ENCODE assay signal across 21 mouse cellular contexts in the genomic region with DNA sequence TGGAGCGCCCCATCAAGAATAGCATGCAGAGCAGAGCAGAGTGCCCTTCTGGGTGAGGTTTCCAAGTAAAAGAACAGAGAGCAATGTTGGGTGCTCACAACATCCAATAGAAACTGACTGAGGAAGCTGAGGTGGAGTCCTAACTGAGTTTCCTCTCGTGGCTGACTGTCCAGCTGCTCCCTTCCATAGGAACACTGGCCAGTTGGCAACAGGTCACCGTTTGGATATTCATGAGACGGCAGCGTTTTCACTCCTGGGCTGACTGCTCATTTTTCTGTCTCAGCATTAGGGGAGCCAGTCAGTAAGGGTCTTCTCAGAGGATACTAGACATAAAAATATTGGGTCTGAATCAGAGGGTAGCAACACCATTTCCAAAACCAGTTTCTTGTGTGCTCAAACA. TPM values are rescaled to one million over a fixed set of nuclear protein-coding genes. Genes with fewer than 3 reads are reported as not detected.
DNase-seq lines count a peak whose midpoint lies in the region; ATAC-seq and TF ChIP-seq lines count a peak whose summit lies in the region.
"Had no signal": no experiment of that assay in that cellular context is flagged by ENCODE, and none has a peak within 500 bp of the region (broad histone marks: within the 10 kb centered on the region; RNA-seq: fewer than 3 reads in every experiment).

No protein-coding gene starts in this region.

- H3K4me3 ChIP-seq in layer of hippocampus, adult 2 months: no peak overlapping the region
- no peak overlapping the region for H3K4me3 ChIP-seq in stomach, postnatal 0 days (ENCODE audit: low read depth, low read length)
- H3K4me3 ChIP-seq: embryonic facial prominence, embryonic 12.5 days; erythroblast, embryonic 14.5 days; forebrain, embryonic 13.5 days; stomach, embryonic 15.5 days had no signal

- no peaks in the 10 kb centered on the region for H3K4me1 ChIP-seq in stomach, postnatal 0 days (replicated peaks; ENCODE audit: control insufficient read depth, insufficient read depth)

- TF ChIP-seq EP300 in stomach, postnatal 0 days (optimal IDR thresholded peaks at IDR 0.05): no peak

- H3K27me3 ChIP-seq in stomach, postnatal 0 days (ENCODE audit: control insufficient read depth, insufficient read depth, low read length): no peaks in the 10 kb centered on the region
- H3K27me3 ChIP-seq: embryonic facial prominence, embryonic 12.5 days; forebrain, embryonic 13.5 days; stomach, embryonic 15.5 days had no signal

- WGBS in stomach, postnatal 0 days: 71% methylated on average over 5 of the region's 5 CpGs

- no peak overlapping the region for H3K4me2 ChIP-seq in stomach, postnatal 0 days (replicated peaks; ENCODE audit: low read depth)
- H3K4me2 ChIP-seq: embryonic facial prominence, embryonic 12.5 days; forebrain, embryonic 13.5 days; stomach, embryonic 15.5 days had no signal

- no peak for TF ChIP-seq CTCF in layer of hippocampus, adult 2 months (conservative IDR thresholded peaks at IDR 0.05)
- TF ChIP-seq CTCF in stomach, postnatal 0 days (IDR thresholded peaks at IDR 0.05; ENCODE audit: low read depth): no peak

- peak; percentile 94 for DNase-seq in heart, adult 11 months
- DNase-seq in heart, postnatal 25 days (ENCODE audit: low spot score): no peak
- DNase-seq in layer of hippocampus, adult 2 months (ENCODE audit: low spot score in 2 of 2): no peak
- no peak for DNase-seq in layer of hippocampus, adult 9-11 months
- DNase-seq in gastrocnemius, postnatal 10 days: peak; percentile 36
- DNase-seq in gastrocnemius, postnatal 25 days: peak; percentile 49
- DNase-seq in stomach, postnatal 0 days (ENCODE audit: low spot score): no peak
- DNase-seq: adrenal gland, adult 2 months; kidney, adult 2 months; kidney, postnatal 10 days; liver; lung, postnatal 14 days; right cerebral cortex, postnatal 25 days had no signal

- ATAC-seq in stomach, postnatal 0 days (ENCODE audit: low FRiP score, low TSS enrichment): no peak
- ATAC-seq: forebrain, embryonic 13.5 days; midbrain, embryonic 16.5 days had no signal

- no peak overlapping the region for H3K9ac ChIP-seq in stomach, postnatal 0 days (ENCODE audit: low read length)
- H3K9ac ChIP-seq: embryonic facial prominence, embryonic 12.5 days; forebrain, embryonic 13.5 days; stomach, embryonic 15.5 days had no signal

- H3K9me3 ChIP-seq in stomach, postnatal 0 days (ENCODE audit: control insufficient read depth, low read length): no peaks in the 10 kb centered on the region
- H3K9me3 ChIP-seq: embryonic facial prominence, embryonic 12.5 days; forebrain, embryonic 13.5 days; stomach, embryonic 15.5 days had no signal

- peak overlapping the region; percentile 37; the same call in 1 of the 2 replicates for H3K27ac ChIP-seq in layer of hippocampus, adult 2 months
- no peak overlapping the region for H3K27ac ChIP-seq in stomach, postnatal 0 days (replicated peaks)
- H3K27ac ChIP-seq: embryonic facial prominence, embryonic 12.5 days; forebrain, embryonic 13.5 days; stomach, embryonic 15.5 days had no signal

- no peaks in the 10 kb centered on the region for H3K36me3 ChIP-seq in stomach, postnatal 0 days (ENCODE audit: control insufficient read depth, insufficient read depth, low read length)
- H3K36me3 ChIP-seq: embryonic facial prominence, embryonic 12.5 days; stomach, embryonic 15.5 days had no signal

- intact Hi-C loops in heart, postnatal 25 days (cut with DNase I): no loop called here

RNA-seq across cellular contexts. Expression of a gene that starts 43.2 kb away (rescaled TPM):
- under 1 TPM in 1 of 2 experiments, not detected in 1; 0.17 TPM for total RNA-seq in heart, postnatal 25 days (2021)
- under 1 TPM in 1 of 2 experiments, not detected in 1; 0.31 TPM for total RNA-seq in layer of hippocampus, adult 2 months (2021)
- total RNA-seq in gastrocnemius, postnatal 10 days (2021): not detected
- total RNA-seq in gastrocnemius, postnatal 25 days (2021): under 1 TPM; 0.16 to 0.23 TPM
- 0.27 and 0.33 TPM in 2 replicates for polyA plus RNA-seq in stomach, postnatal 0 days (2015; fragmentation: Nextera tagmentation; extraction: Ambion mirVana)
- total RNA-seq: heart, postnatal 36 days; layer of hippocampus, adult 18-20 months had no signal
- polyA plus RNA-seq: adrenal gland, adult 2 months; erythroblast, embryonic 14.5 days; frontal cortex, adult 2 months had no signal

RNA-seq across cellular contexts. Expression of a gene that starts 43.6 kb away (rescaled TPM):
- total RNA-seq in heart, postnatal 25 days (2021): 10 to 100 TPM; 59.3 to 59.6 TPM
- 100 to 1,000 TPM; 117 to 118 TPM for total RNA-seq in layer of hippocampus, adult 2 months (2021)
- 10 to 100 TPM; 57.6 to 59.3 TPM for total RNA-seq in gastrocnemius, postnatal 10 days (2021)
- total RNA-seq in gastrocnemius, postnatal 25 days (2021): 10 to 100 TPM; 57.6 to 60.3 TPM
- 22.1 and 23.3 TPM in 2 replicates for polyA plus RNA-seq in stomach, postnatal 0 days (2015; fragmentation: Nextera tagmentation; extraction: Ambion mirVana)

Comparison
In these comparisons a context has a peak if more than half of its experiments do, and no peak if none do; other contexts are left out.
1. DNase-seq: peak in heart, adult 11 months (single experiment), gastrocnemius, postnatal 10 days (single experiment) and gastrocnemius, postnatal 25 days (single experiment); none in heart, postnatal 25 days (single experiment), layer of hippocampus, adult 2 months (0 of 2), layer of hippocampus, adult 9-11 months (single experiment) and stomach, postnatal 0 days (single experiment).